Mouse (Mus musculus): ENCODE data around the gene Tulp1.

GRCm38 (mm10) chr17:28406471-28406870 lies 41.4 kb upstream of the Tulp1 start:
- TF ChIP-seq CTCF (IDR thresholded peaks at IDR 0.05) (no peak), POLR2A (IDR thresholded peaks at IDR 0.05; ENCODE audit: insufficient read depth, low read depth, low read length) (no peak), EP300 (IDR thresholded peaks at IDR 0.05; ENCODE audit: insufficient read depth, low read depth, low read length) (no peak)

Measured in heart, adult 2 months (tissue).